Mouse (Mus musculus) adrenal gland, adult 8-10 months (tissue): ENCODE data around the gene Bud23. TPM values are rescaled to one million over a fixed set of nuclear protein-coding genes. Genes with fewer than 3 reads are reported as not detected.
"Not testable (repeated sequence)": the region's sequence is repeated elsewhere in the genome, so short reads cannot be mapped to it uniquely, and the experiment has no call there.

Experiments
- DNase-seq: peaks from one replicate; pipeline ENCODE4 v3.0.0; 2022
- total RNA-seq, 4 experiments: library from RNA; stranded (reverse); gene quantifications; 2 replicates each; pipeline ENCODE4 v1.2.4; 2022

The Bud23 gene
- total RNA-seq, 4 experiments from 2014 or later = 54.5 to 56.7 (median 55.8) TPM

- DNase-seq = no peak
These were observed 5.7 kb upstream of the Bud23 start for GRCm38 (mm10) chr5:135070448-135070847.

GRCm38 (mm10) chr5:135066008-135066407 lies 1.2 kb upstream of the Bud23 start:
- no peak for DNase-seq

GRCm38 (mm10) chr5:135064382-135064766 lies 385 bp downstream of the Bud23 start:
- no peak for DNase-seq

- peak; percentile 96 for DNase-seq
These were observed 954 bp downstream of the Bud23 start, which contains the start of gene Dnajc30 for GRCm38 (mm10) chr5:135063629-135064381. TSS of gene Dnajc30 (plus strand) at chr5:135064202.

GRCm38 (mm10) chr5:135053356-135053755 lies 11.4 kb downstream of the Bud23 start:
- no peak for DNase-seq

- not testable (repeated sequence) for DNase-seq
These were observed 15.5 kb downstream of the Bud23 start for GRCm38 (mm10) chr5:135049268-135049667.

- no peak for DNase-seq
These were observed 16.2 kb downstream of the Bud23 start for GRCm38 (mm10) chr5:135048539-135048938.

- no peak for DNase-seq
These were observed 20.2 kb downstream of the Bud23 start for GRCm38 (mm10) chr5:135044575-135044974.

GRCm38 (mm10) chr5:135042105-135042788 lies 22.5 kb downstream of the Bud23 start:
- DNase-seq = no peak

- DNase-seq = peak; percentile 63
These were observed 24.0 kb downstream of the Bud23 start for GRCm38 (mm10) chr5:135040777-135041176.

GRCm38 (mm10) chr5:135040059-135040458 lies 24.7 kb downstream of the Bud23 start:
- no peak for DNase-seq

GRCm38 (mm10) chr5:135039541-135039940 lies 25.2 kb downstream of the Bud23 start:
- DNase-seq = no peak

GRCm38 (mm10) chr5:135037946-135038345 lies 26.8 kb downstream of the Bud23 start:
- no peak for DNase-seq

GRCm38 (mm10) chr5:135035608-135036359 lies 29.0 kb downstream of the Bud23 start:
- DNase-seq = peak; percentile 64

GRCm38 (mm10) chr5:135034593-135034992 lies 30.2 kb downstream of the Bud23 start:
- DNase-seq = no peak

- no peak for DNase-seq
These were observed 32.2 kb downstream of the Bud23 start for GRCm38 (mm10) chr5:135032581-135032980.

GRCm38 (mm10) chr5:135029007-135029854 lies 35.5 kb downstream of the Bud23 start:
- peak; percentile 66 for DNase-seq

GRCm38 (mm10) chr5:135025899-135026298 lies 38.9 kb downstream of the Bud23 start:
- no peak for DNase-seq

GRCm38 (mm10) chr5:135024665-135025224 lies 40.0 kb downstream of the Bud23 start:
- DNase-seq = no peak

- peak; percentile 88 for DNase-seq
These were observed 41.2 kb downstream of the Bud23 start, which contains the start of gene Stx1a for GRCm38 (mm10) chr5:135023344-135024173. TSS of gene Stx1a (plus strand) at chr5:135023482.

- no peak for DNase-seq
These were observed 42.9 kb downstream of the Bud23 start for GRCm38 (mm10) chr5:135021814-135022213.
